Mouse (Mus musculus): ENCODE data around the gene Pitx3. TPM values are rescaled to one million over a fixed set of nuclear protein-coding genes. Genes with fewer than 3 reads are reported as not detected.

Pitx3 gene
- polyA plus RNA-seq, 1 experiment: 0.06 TPM

- no peak overlapping the region for H3K4me3 ChIP-seq (ENCODE audit: insufficient read depth, low read length)
- no peak for TF ChIP-seq POLR2A (IDR thresholded peaks at IDR 0.05; ENCODE audit: extremely low read depth, insufficient read depth, low read length)
- no peak for TF ChIP-seq CTCF (IDR thresholded peaks at IDR 0.05; ENCODE audit: extremely low read depth, insufficient read depth, low read length)
- no peak overlapping the region for H3K27ac ChIP-seq (ENCODE audit: insufficient read depth, low read length)
Observed at GRCm38 (mm10) chr19:46110781-46111180, 37.3 kb downstream of the Pitx3 start.

GRCm38 (mm10) chr19:46110214-46110613 lies 37.9 kb downstream of the Pitx3 start:
- TF ChIP-seq CTCF (IDR thresholded peaks at IDR 0.05; ENCODE audit: extremely low read depth, insufficient read depth, low read length) (no peak), POLR2A (IDR thresholded peaks at IDR 0.05; ENCODE audit: extremely low read depth, insufficient read depth, low read length) (no peak)
- no peak overlapping the region for H3K27ac ChIP-seq (ENCODE audit: insufficient read depth, low read length)
- no peaks in the 10 kb centered on the region for H3K4me1 ChIP-seq (ENCODE audit: control insufficient read depth, insufficient read depth, low read length)
- no peak overlapping the region for H3K4me3 ChIP-seq (ENCODE audit: insufficient read depth, low read length)

More at GRCm38 (mm10) chr19:46110781-46111180, 37.3 kb downstream of the Pitx3 start:
- no peaks in the 10 kb centered on the region for H3K4me1 ChIP-seq (ENCODE audit: control insufficient read depth, insufficient read depth, low read length)

- Histone ChIP-seq H3K4me3 (ENCODE audit: insufficient read depth, low read length) (no peak overlapping the region), H3K27ac (ENCODE audit: insufficient read depth, low read length) (no peak overlapping the region), H3K4me1 (ENCODE audit: control insufficient read depth, insufficient read depth, low read length) (no peaks in the 10 kb centered on the region)
- no peak for TF ChIP-seq POLR2A (IDR thresholded peaks at IDR 0.05; ENCODE audit: extremely low read depth, insufficient read depth, low read length)
- TF ChIP-seq CTCF (IDR thresholded peaks at IDR 0.05; ENCODE audit: extremely low read depth, insufficient read depth, low read length): no peak
Observed at GRCm38 (mm10) chr19:46104187-46104557, 44.0 kb downstream of the Pitx3 start.

- TF ChIP-seq POLR2A (IDR thresholded peaks at IDR 0.05; ENCODE audit: extremely low read depth, insufficient read depth, low read length): no peak
- H3K4me1 ChIP-seq (ENCODE audit: control insufficient read depth, insufficient read depth, low read length): no peaks in the 10 kb centered on the region
- no peak overlapping the region for H3K27ac ChIP-seq (ENCODE audit: insufficient read depth, low read length)
- no peak overlapping the region for H3K4me3 ChIP-seq (ENCODE audit: insufficient read depth, low read length)
Observed at GRCm38 (mm10) chr19:46103437-46104186, 44.5 kb downstream of the Pitx3 start.

GRCm38 (mm10) chr19:46099561-46099960 lies 48.6 kb downstream of the Pitx3 start:
- Histone ChIP-seq H3K4me3 (ENCODE audit: insufficient read depth, low read length) (no peak overlapping the region), H3K4me1 (ENCODE audit: control insufficient read depth, insufficient read depth, low read length) (no peaks in the 10 kb centered on the region), H3K27ac (ENCODE audit: insufficient read depth, low read length) (no peak overlapping the region)
- TF ChIP-seq POLR2A (IDR thresholded peaks at IDR 0.05; ENCODE audit: extremely low read depth, insufficient read depth, low read length) (no peak), CTCF (IDR thresholded peaks at IDR 0.05; ENCODE audit: extremely low read depth, insufficient read depth, low read length) (no peak)

GRCm38 (mm10) chr19:46096396-46096795 lies 51.7 kb downstream of the Pitx3 start:
- TF ChIP-seq POLR2A (IDR thresholded peaks at IDR 0.05; ENCODE audit: extremely low read depth, insufficient read depth, low read length) (no peak), CTCF (IDR thresholded peaks at IDR 0.05; ENCODE audit: extremely low read depth, insufficient read depth, low read length) (no peak)
- Histone ChIP-seq H3K27ac (ENCODE audit: insufficient read depth, low read length) (no peak overlapping the region), H3K4me3 (ENCODE audit: insufficient read depth, low read length) (no peak overlapping the region), H3K4me1 (ENCODE audit: control insufficient read depth, insufficient read depth, low read length) (no peaks in the 10 kb centered on the region)

- no peak for TF ChIP-seq CTCF (IDR thresholded peaks at IDR 0.05; ENCODE audit: extremely low read depth, insufficient read depth, low read length)
- no peak for TF ChIP-seq POLR2A (IDR thresholded peaks at IDR 0.05; ENCODE audit: extremely low read depth, insufficient read depth, low read length)
- no peak overlapping the region for H3K27ac ChIP-seq (ENCODE audit: insufficient read depth, low read length)
- H3K4me1 ChIP-seq (ENCODE audit: control insufficient read depth, insufficient read depth, low read length): no peaks in the 10 kb centered on the region
- no peak overlapping the region for H3K4me3 ChIP-seq (ENCODE audit: insufficient read depth, low read length)
Observed at GRCm38 (mm10) chr19:46095291-46095690, 52.8 kb downstream of the Pitx3 start.

GRCm38 (mm10) chr19:46094144-46094543 lies 54.0 kb downstream of the Pitx3 start:
- Histone ChIP-seq H3K4me3 (ENCODE audit: insufficient read depth, low read length) (no peak overlapping the region), H3K4me1 (ENCODE audit: control insufficient read depth, insufficient read depth, low read length) (no peaks in the 10 kb centered on the region), H3K27ac (ENCODE audit: insufficient read depth, low read length) (no peak overlapping the region)
- no peak for TF ChIP-seq CTCF (IDR thresholded peaks at IDR 0.05; ENCODE audit: extremely low read depth, insufficient read depth, low read length)
- no peak for TF ChIP-seq POLR2A (IDR thresholded peaks at IDR 0.05; ENCODE audit: extremely low read depth, insufficient read depth, low read length)

GRCm38 (mm10) chr19:46091641-46092040 lies 56.5 kb downstream of the Pitx3 start:
- Histone ChIP-seq H3K4me1 (ENCODE audit: control insufficient read depth, insufficient read depth, low read length) (no peaks in the 10 kb centered on the region), H3K4me3 (ENCODE audit: insufficient read depth, low read length) (no peak overlapping the region), H3K27ac (ENCODE audit: insufficient read depth, low read length) (no peak overlapping the region)
- TF ChIP-seq CTCF (IDR thresholded peaks at IDR 0.05; ENCODE audit: extremely low read depth, insufficient read depth, low read length) (no peak), POLR2A (IDR thresholded peaks at IDR 0.05; ENCODE audit: extremely low read depth, insufficient read depth, low read length) (no peak)

GRCm38 (mm10) chr19:46087871-46088270 lies 60.3 kb downstream of the Pitx3 start:
- Histone ChIP-seq H3K27ac (ENCODE audit: insufficient read depth, low read length) (no peak overlapping the region), H3K4me3 (ENCODE audit: insufficient read depth, low read length) (no peak overlapping the region), H3K4me1 (ENCODE audit: control insufficient read depth, insufficient read depth, low read length) (no peaks in the 10 kb centered on the region)
- TF ChIP-seq CTCF (IDR thresholded peaks at IDR 0.05; ENCODE audit: extremely low read depth, insufficient read depth, low read length) (no peak), POLR2A (IDR thresholded peaks at IDR 0.05; ENCODE audit: extremely low read depth, insufficient read depth, low read length) (no peak)
